Mouse (Mus musculus) embryo, embryonic 11 days (tissue): ENCODE results near the gene C1ql3.

Experiments
- DNase-seq: peaks from one replicate; pipeline ENCODE4 v3.0.0-alpha.2; 2015

C1ql3 gene

GRCm38 (mm10) chr2:13011472-13011871, at the start of gene C1ql3:
C1ql3 (minus strand) TSS chr2:13011806.
- peak; percentile 44 for DNase-seq

GRCm38 (mm10) chr2:13060426-13061170, 49.0 kb upstream of the C1ql3 start:
- DNase-seq: no peak

GRCm38 (mm10) chr2:13048649-13049048, 37.0 kb upstream of the C1ql3 start:
- no peak for DNase-seq

- DNase-seq: no peak
Measured at GRCm38 (mm10) chr2:13044555-13044954, 32.9 kb upstream of the C1ql3 start.

- DNase-seq: no peak
Measured at GRCm38 (mm10) chr2:13039785-13040184, 28.2 kb upstream of the C1ql3 start.

GRCm38 (mm10) chr2:13038772-13039171, 27.2 kb upstream of the C1ql3 start:
- DNase-seq: no peak

GRCm38 (mm10) chr2:13018861-13019260, 7.3 kb upstream of the C1ql3 start:
- no peak for DNase-seq

- no peak for DNase-seq
Measured at GRCm38 (mm10) chr2:13018382-13018781, 6.8 kb upstream of the C1ql3 start.

GRCm38 (mm10) chr2:13011973-13012372, 367 bp upstream of the C1ql3 start:
- DNase-seq: no peak

- peak; percentile 63 for DNase-seq
Measured at GRCm38 (mm10) chr2:13010460-13011341, 905 bp downstream of the C1ql3 start.

GRCm38 (mm10) chr2:13010030-13010459, 1.6 kb downstream of the C1ql3 start:
- no peak for DNase-seq

- peak; percentile 40 for DNase-seq
Measured at GRCm38 (mm10) chr2:13009261-13009972, 2.2 kb downstream of the C1ql3 start.

GRCm38 (mm10) chr2:13008433-13008832, 3.2 kb downstream of the C1ql3 start:
- no peak for DNase-seq

GRCm38 (mm10) chr2:13000026-13000425, 11.6 kb downstream of the C1ql3 start:
- DNase-seq: no peak

- DNase-seq: peak; percentile 19
Measured at GRCm38 (mm10) chr2:12984901-12985732, 26.5 kb downstream of the C1ql3 start.

GRCm38 (mm10) chr2:12978771-12979170, 32.8 kb downstream of the C1ql3 start:
- no peak for DNase-seq

GRCm38 (mm10) chr2:12977367-12977766, 34.2 kb downstream of the C1ql3 start:
- no peak for DNase-seq

- no peak for DNase-seq
Measured at GRCm38 (mm10) chr2:12973752-12974151, 37.9 kb downstream of the C1ql3 start.

- peak; percentile 27 for DNase-seq
Measured at GRCm38 (mm10) chr2:12970049-12970724, 41.4 kb downstream of the C1ql3 start.

GRCm38 (mm10) chr2:12956703-12957424, 54.7 kb downstream of the C1ql3 start:
- no peak for DNase-seq
